Mouse (Mus musculus) limb, embryonic 12.5 days (tissue): ENCODE measurements around the gene Fam174a. TPM values are rescaled to one million over a fixed set of nuclear protein-coding genes. Genes with fewer than 3 reads are reported as not detected.
A peak's percentile ranks its signal among the peaks of the same experiment; 100 is the strongest.

Source experiments
- ATAC-seq: fragments of 200-750 bp; cut with Nextera tagmentation; 2 replicates; pipeline ENCODE4 v1.8.0; 2017; ENCODE audit warnings: low read depth, moderate TSS enrichment; ENCODE audit not compliant: insufficient number of reproducible peaks, insufficient read depth, low FRiP score, low TSS enrichment
- H3K27ac ChIP-seq: fragments of 300-500 bp; sonication (generic); 2 replicates; pipeline ENCODE4 v1.5.1; 2016; ENCODE audit warnings: mild to moderate bottlenecking, moderate library complexity
- H3K27me3 ChIP-seq: fragments of 300-500 bp; sonication (generic); 2 replicates; pipeline ENCODE4 v1.6.1; 2016; ENCODE audit warnings: mild to moderate bottlenecking, moderate library complexity
- H3K36me3 ChIP-seq: fragments of 300-500 bp; sonication (generic); 2 replicates; pipeline ENCODE4 v1.6.1; 2016; ENCODE audit warnings: mild to moderate bottlenecking, moderate library complexity
- H3K4me1 ChIP-seq: fragments of 300-500 bp; sonication (generic); replicated peaks from 2 replicates; pipeline ENCODE4 v1.6.1; 2016
- H3K4me2 ChIP-seq: fragments of 300-500 bp; sonication (generic); 2 replicates; pipeline ENCODE4 v1.6.1; 2016; ENCODE audit warnings: mild to moderate bottlenecking, moderate library complexity
- H3K4me3 ChIP-seq: fragments of 300-500 bp; sonication (generic); replicated peaks from 2 replicates; pipeline ENCODE4 v1.5.1; 2016; ENCODE audit warnings: mild to moderate bottlenecking
- H3K9ac ChIP-seq: fragments of 300-500 bp; sonication (generic); replicated peaks from 2 replicates; pipeline ENCODE4 v1.6.1; 2016; ENCODE audit warnings: mild to moderate bottlenecking, moderate library complexity
- H3K9me3 ChIP-seq: fragments of 300-500 bp; sonication (generic); 2 replicates; pipeline ENCODE4 v1.6.1; 2016; ENCODE audit warnings: mild to moderate bottlenecking, moderate library complexity
- WGBS: fragments of 180-500 bp; shearing (Covaris S2); methylation state at CpG from one replicate; pipeline ENCODE4 v1.1.7; 2016; 5-methylcytosine and 5-hydroxymethylcytosine counted together
- polyA plus RNA-seq: library from polyadenylated mRNA; unstranded; fragments of >200 nt; fragmentation: Nextera tagmentation; extraction: Ambion mirVana; gene quantifications from 2 replicates; pipeline ENCODE4 v1.2.1, GENCODE M21; 2016

Fam174a gene
- 16.7 and 18.9 TPM in 2 replicates for polyA plus RNA-seq

DNA sequence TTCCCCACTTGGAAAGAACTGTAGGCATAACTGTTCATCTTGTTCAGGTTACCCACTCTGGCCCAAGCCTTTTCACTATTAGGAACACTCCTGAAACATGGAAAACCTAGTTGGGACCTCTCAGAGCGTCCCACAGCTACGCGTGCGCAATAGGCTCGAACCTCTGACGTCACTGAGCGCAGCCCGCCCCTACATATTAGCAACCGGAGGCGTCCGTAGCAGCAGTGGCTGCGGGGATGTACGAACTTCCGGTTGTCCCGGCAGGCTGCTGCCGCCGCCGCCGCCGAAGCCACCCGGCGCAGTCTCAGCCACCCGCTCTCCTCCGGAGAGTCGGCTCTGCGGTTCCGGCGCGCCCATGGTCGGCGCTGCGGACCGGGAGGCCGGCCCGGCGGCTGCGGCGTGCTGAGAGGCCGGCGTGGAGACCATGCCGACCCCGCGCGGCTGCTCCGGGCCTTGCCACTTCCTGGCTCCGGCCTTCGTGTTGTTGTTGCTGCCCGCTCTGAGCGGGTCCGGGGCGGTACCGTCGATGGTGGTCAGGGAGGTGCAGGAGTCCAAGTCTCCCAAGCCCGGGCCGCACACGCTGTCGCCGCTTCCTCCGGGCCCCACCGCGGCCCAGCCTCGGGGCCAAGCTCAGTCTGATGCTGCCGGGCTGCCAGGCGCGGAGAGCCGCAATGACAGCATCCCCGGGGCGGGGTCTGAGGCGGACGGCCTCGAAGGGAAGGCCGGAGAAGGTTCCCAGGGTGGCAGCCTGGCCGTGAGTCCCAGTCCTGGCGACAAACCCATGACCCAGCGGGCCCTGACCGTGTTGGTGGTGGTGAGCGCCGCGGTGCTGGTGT, at the start of gene Fam174a:
Gene Fam174a (plus strand): TSS at position 231 of the 836 bp plus-strand sequence.
- WGBS = under 1% methylated on average over 79 of the region's 79 CpGs
- H3K27ac ChIP-seq = peak within 1 kb of the TSS; percentile 74
- peak; percentile 99 for ATAC-seq

DNA sequence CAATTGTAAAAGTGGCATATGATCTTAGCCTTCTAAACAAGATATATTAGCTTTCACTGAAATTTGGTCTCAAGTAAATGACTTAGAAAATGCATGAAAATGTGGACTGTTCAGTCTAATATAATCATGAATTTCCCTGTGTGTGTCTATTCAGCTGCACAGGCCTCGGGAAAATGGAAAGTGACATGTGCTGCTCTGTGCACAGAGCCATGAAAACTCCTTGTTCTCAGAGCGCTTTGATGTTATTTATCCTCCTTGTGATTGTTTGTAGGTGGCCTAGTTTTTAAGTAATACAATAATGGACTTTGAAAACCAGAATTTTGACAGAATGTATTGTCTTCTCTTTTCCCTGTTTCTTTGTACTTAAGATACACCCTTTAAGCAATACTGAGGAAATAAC, 49.6 kb upstream of the Fam174a start:
- Histone ChIP-seq H3K4me1 (no peaks in the 10 kb centered on the region), H3K27ac (no peak overlapping the region), H3K9ac (no peak overlapping the region), H3K4me3 (no peak overlapping the region), H3K27me3 (no peaks in the 10 kb centered on the region), H3K4me2 (no peak overlapping the region), H3K36me3 (no peaks in the 10 kb centered on the region), H3K9me3 (no peaks in the 10 kb centered on the region)
- ATAC-seq = no peak
- 74% methylated on average over 2 of the region's 2 CpGs for whole genome bisulfite sequencing

More for the DNA sequence above, at the start of gene Fam174a:
- Histone ChIP-seq H3K4me2 (peak within 1 kb of the TSS; percentile 81), H3K4me3 (peak within 1 kb of the TSS; percentile 90), H3K4me1 (peaks cover 7% of the 10 kb centered on the region), H3K9ac (peak within 1 kb of the TSS; percentile 80), H3K9me3 (no peaks in the 10 kb centered on the region), H3K27me3 (no peaks in the 10 kb centered on the region), H3K36me3 (no peaks in the 10 kb centered on the region)

DNA sequence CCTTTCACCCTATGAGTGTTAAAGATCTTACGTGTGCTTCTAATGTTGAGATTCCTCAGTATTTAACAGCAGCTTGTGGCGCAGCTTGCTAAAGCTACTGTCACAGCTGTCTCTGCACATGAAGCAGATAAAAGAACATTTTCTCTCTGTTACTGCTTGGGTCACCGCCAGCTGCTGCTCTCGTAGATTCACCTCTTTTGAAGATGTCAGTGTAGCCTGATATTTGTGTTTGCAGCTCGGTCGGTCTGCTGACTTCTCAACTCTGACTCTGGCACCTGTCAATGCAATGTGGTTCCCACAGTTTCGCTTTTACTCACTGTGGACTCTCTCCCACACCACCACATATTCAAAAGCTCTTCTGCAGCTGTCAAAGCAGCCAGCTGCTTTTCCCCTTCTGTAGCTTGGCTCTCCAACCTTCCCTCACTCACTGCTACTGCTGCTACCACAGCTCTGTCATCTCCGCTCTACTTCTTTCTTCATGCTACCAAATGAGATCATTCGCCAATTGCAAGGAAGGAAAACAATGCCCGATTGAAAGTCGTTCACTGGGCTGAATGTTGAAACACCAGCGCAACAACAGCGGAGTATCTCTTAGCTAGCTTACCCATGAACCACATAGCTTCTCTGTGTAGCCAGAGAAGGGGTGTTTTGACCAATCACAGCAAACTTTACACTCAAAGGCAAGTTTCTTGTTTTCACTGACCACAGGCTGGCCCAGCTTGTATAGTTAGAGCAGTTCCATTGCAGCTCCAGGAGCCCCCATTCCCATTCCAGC, 45.3 kb upstream of the Fam174a start:
- peak; percentile 37; the same call in 1 of the 2 replicates for ATAC-seq
- Histone ChIP-seq H3K9me3 (no peaks in the 10 kb centered on the region), H3K4me3 (no peak overlapping the region), H3K9ac (no peak overlapping the region), H3K4me2 (no peak overlapping the region), H3K4me1 (no peaks in the 10 kb centered on the region), H3K27ac (no peak overlapping the region), H3K36me3 (no peaks in the 10 kb centered on the region), H3K27me3 (no peaks in the 10 kb centered on the region)
- 78% methylated on average over 13 of the region's 13 CpGs for WGBS

DNA sequence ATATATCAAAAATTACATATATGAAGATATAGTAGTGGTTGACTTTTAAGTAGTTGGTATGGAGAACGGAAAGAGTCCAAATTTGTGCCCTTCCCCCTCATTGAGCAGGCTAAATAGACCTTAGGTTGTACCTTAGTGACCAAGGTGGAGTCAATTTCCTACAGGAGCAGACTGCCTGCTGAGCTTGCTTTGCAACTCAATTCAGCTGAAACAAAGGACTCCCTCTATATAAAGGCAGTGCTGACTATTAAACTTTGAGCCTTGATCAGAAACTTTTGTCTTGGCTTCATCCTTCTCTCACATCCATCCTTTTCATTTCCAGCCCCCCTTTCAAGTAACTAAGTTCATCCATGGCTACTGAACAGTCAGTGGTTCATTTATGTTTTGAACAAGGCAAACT, 40.1 kb upstream of the Fam174a start:
- no peak for ATAC-seq
- H3K27ac ChIP-seq = no peak overlapping the region
- 42% methylated on average over 1 of the region's 1 CpGs for WGBS
- no peaks in the 10 kb centered on the region for H3K27me3 ChIP-seq
- H3K9me3 ChIP-seq = no peaks in the 10 kb centered on the region
- H3K4me3 ChIP-seq = no peak overlapping the region
- H3K4me1 ChIP-seq = no peaks in the 10 kb centered on the region
- no peaks in the 10 kb centered on the region for H3K36me3 ChIP-seq
- H3K4me2 ChIP-seq = no peak overlapping the region
- H3K9ac ChIP-seq = no peak overlapping the region

DNA sequence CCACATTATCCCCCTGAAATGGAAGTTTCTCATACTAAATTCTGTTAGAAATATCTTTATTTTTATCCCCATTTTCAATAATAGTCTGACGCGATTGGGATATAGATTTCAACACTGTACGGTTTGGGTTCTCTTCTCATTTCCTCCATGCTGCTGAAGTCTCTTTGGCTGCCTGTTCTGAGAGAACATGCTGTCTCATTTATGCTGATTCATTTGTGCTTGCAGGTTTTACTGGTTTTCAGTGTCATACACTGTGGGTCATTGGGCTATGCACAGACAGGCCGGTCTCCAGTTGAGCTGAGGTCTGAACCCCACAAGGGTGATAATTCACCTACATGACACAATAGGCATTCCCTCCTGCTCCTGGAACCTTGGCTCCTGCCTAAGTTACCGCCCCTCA, 5.1 kb upstream of the Fam174a start:
- H3K4me1 ChIP-seq = no peaks in the 10 kb centered on the region
- 74% methylated on average over 5 of the region's 5 CpGs for WGBS

DNA sequence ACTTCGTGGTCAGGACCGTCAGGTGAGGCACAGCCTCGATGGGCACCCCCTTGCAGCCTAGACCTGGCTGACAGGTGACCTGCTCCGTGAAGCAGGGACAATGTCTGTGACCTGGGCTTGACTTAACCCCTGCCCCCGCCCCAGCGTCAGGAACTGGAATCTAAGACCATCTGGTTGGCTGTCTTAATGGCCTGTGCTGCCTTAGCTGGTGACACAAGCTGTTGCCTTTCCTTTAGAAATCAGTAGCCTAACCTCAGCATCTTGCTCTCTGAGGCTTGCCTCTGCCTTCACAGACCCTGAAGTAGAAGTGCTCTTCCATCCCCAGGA, 769 bp downstream of the Fam174a start:
- no peak for ATAC-seq
- Histone ChIP-seq H3K4me2 (peak overlapping the region; percentile 81), H3K27ac (peak overlapping the region; percentile 74)

More for the DNA sequence above, 5.1 kb upstream of the Fam174a start:
- H3K27ac ChIP-seq = no peak overlapping the region
- H3K4me3 ChIP-seq = no peak overlapping the region
- no peaks in the 10 kb centered on the region for H3K27me3 ChIP-seq
- H3K36me3 ChIP-seq = no peaks in the 10 kb centered on the region
- no peaks in the 10 kb centered on the region for H3K9me3 ChIP-seq
- no peak for ATAC-seq
- H3K4me2 ChIP-seq = no peak overlapping the region
- H3K9ac ChIP-seq = no peak overlapping the region

DNA sequence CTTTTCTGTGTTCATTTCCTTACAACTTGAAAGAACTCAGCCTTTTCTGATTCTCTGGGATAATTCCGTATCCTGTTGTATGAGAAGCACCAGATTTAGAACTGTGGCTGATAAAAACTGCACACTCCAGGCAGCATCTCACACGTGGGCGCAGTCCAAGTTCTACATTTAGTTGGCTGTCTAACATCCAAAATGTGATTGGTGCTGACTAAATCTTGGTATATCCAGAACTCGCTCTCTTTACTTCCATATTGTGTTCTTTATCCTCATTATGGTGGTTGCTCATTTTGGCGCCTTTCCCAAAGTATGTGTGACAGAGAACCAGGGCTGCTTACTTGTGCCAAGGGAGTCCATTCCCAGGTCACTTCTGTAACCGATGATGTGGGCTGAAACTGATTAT, 2.6 kb downstream of the Fam174a start:
- Histone ChIP-seq H3K36me3 (no peaks in the 10 kb centered on the region), H3K27ac (no peak overlapping the region), H3K4me1 (peaks cover 7% of the 10 kb centered on the region), H3K4me2 (no peak overlapping the region), H3K9me3 (no peaks in the 10 kb centered on the region), H3K27me3 (no peaks in the 10 kb centered on the region), H3K9ac (no peak overlapping the region), H3K4me3 (no peak overlapping the region)
- 87% methylated on average over 6 of the region's 6 CpGs for WGBS
- ATAC-seq = no peak

More for the DNA sequence above, 769 bp downstream of the Fam174a start:
- WGBS = under 1% methylated on average over 6 of the region's 6 CpGs
- Histone ChIP-seq H3K27me3 (no peaks in the 10 kb centered on the region), H3K4me3 (peak overlapping the region; percentile 90), H3K9ac (peak overlapping the region; percentile 80), H3K36me3 (no peaks in the 10 kb centered on the region), H3K9me3 (no peaks in the 10 kb centered on the region), H3K4me1 (peaks cover 7% of the 10 kb centered on the region)

DNA sequence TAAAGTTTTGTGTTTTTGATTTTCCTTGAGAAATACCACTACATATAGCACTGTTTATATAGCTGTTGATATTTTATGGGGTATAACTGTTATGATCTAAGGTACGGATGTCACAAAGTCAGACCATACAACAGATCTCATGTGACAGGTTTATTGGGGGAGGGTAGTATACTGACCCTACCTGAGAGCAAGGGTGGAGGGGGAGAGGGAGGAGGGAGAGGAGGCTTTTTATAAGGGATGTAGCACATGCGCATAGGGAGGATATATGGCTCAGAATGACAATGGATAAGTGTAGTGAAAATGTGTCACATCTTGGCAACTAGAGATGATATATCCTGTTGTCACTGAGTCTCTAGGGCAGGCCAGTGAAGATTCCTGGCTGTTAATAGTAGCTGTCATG, 8.8 kb downstream of the Fam174a start:
- no peak overlapping the region for H3K9ac ChIP-seq
- H3K36me3 ChIP-seq = peaks cover 13% of the 10 kb centered on the region
- ATAC-seq = no peak
- no peak overlapping the region for H3K4me3 ChIP-seq
- H3K4me1 ChIP-seq = no peaks in the 10 kb centered on the region
- H3K27ac ChIP-seq = no peak overlapping the region
- no peak overlapping the region for H3K4me2 ChIP-seq
- 84% methylated on average over 2 of the region's 2 CpGs for WGBS
- no peaks in the 10 kb centered on the region for H3K27me3 ChIP-seq
- H3K9me3 ChIP-seq = no peaks in the 10 kb centered on the region

DNA sequence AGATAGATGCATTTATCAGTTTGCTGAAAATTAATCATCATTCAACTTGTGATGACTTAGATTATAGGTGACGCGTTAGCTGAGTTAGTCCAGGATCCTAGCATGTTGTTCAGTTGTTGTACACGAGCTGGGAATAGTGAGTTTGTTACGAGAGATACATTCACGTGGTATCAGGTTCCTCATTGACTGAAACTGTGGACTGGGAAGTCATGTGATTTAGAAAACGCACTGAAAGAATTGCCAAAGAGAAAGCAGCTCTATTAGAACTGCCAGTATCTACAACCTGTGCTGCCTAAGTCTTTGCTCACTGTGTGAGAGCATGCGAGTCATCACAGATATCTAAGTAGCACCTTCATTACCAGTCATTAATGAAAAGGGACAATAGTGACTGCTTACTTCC, 9.6 kb downstream of the Fam174a start:
- H3K4me3 ChIP-seq = no peak overlapping the region
- peaks cover 13% of the 10 kb centered on the region for H3K36me3 ChIP-seq
- ATAC-seq = no peak
- H3K4me2 ChIP-seq = no peak overlapping the region
- H3K9ac ChIP-seq = no peak overlapping the region
- 83% methylated on average over 7 of the region's 7 CpGs for WGBS
- no peaks in the 10 kb centered on the region for H3K27me3 ChIP-seq
- no peak overlapping the region for H3K27ac ChIP-seq
- no peaks in the 10 kb centered on the region for H3K9me3 ChIP-seq
- H3K4me1 ChIP-seq = no peaks in the 10 kb centered on the region

DNA sequence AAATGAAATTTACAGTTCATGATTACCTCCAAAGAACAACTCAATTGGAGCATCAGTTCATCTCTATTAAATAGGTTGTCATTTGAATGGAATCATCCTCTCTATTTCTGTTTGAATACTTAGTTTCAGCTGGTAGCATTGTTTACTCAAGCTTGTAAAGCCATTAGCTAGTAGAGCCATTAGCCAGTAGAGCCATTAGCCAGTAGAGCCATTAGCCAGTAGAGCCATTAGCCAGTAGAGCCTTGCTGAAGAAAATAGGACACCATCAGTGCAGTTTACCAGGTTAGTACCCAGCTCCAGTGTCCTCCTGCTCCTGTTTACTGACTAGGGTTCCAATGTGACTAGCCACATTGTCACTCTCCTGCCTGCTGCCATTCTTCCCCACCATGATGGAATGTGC, 13.4 kb downstream of the Fam174a start:
- H3K4me3 ChIP-seq = no peak overlapping the region
- H3K4me1 ChIP-seq = no peaks in the 10 kb centered on the region

DNA sequence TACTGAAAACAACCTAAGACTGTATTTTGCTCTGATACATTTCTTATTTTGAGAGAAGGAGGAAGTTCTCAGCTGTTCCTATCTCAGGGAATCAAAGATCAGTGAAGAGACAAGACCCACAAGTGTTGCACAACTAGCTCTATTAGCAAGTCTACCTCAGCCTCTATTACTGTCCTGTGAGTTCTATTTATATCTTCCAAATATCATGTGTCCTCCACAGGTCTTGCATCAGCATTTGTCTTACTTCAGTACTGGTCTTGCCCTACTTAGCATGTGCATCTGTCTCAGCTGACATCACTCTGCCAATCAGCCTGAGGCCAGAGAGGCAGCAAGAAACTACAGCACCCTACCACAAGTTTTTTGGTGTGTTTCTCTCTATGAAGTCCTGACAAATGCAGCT, 26.2 kb downstream of the Fam174a start:
- H3K9ac ChIP-seq = no peak overlapping the region
- H3K9me3 ChIP-seq = no peaks in the 10 kb centered on the region
- ATAC-seq = no peak
- H3K4me3 ChIP-seq = no peak overlapping the region
- H3K4me2 ChIP-seq = no peak overlapping the region
- H3K36me3 ChIP-seq = no peaks in the 10 kb centered on the region
- H3K27me3 ChIP-seq = no peaks in the 10 kb centered on the region
- no peaks in the 10 kb centered on the region for H3K4me1 ChIP-seq
- no peak overlapping the region for H3K27ac ChIP-seq

More for the DNA sequence above, 13.4 kb downstream of the Fam174a start:
- Histone ChIP-seq H3K27me3 (no peaks in the 10 kb centered on the region), H3K27ac (no peak overlapping the region), H3K9me3 (no peaks in the 10 kb centered on the region), H3K4me2 (no peak overlapping the region), H3K36me3 (peaks cover 13% of the 10 kb centered on the region), H3K9ac (no peak overlapping the region)
- no peak for ATAC-seq
